Mouse (Mus musculus) megakaryocyte, embryonic 14.5 days (primary cell): ENCODE results near the gene Sprr2d.

Experiments used
- FLI1 ChIP-seq: IDR thresholded peaks from 2 replicates; pipeline ENCODE4 v1.6.1; 2012; ENCODE audit warnings: low read length, inconsistent platforms, mixed read lengths
- GATA1 ChIP-seq: IDR thresholded peaks from 3 replicates; pipeline ENCODE4 v1.6.1; 2012; ENCODE audit warnings: mixed read lengths, low read length, inconsistent platforms, borderline replicate concordance

- TF ChIP-seq GATA1 = no peak
- TF ChIP-seq FLI1 = no peak
Measured at GRCm38 (mm10) chr3:92351843-92352242, 12.9 kb downstream of the Sprr2d start, which contains the start of gene Sprr2e.
